Mouse (Mus musculus) forebrain, embryonic 14.5 days (tissue): ENCODE data around the gene Srsf6. TPM values are rescaled to one million over a fixed set of nuclear protein-coding genes. Genes with fewer than 3 reads are reported as not detected.

Experiments
- ATAC-seq: fragments of 200-750 bp; cut with Nextera tagmentation; 2 replicates; pipeline ENCODE4 v1.8.0; 2017; ENCODE audit warnings: mild to moderate bottlenecking, moderate library complexity
- DNase-seq: peaks from one replicate; pipeline ENCODE4 v3.0.0-alpha.2; 2015; ENCODE audit warnings: low spot score
- H3K27ac ChIP-seq: fragments of 300-500 bp; sonication (generic); 2 replicates; pipeline ENCODE4 v1.5.1; 2014; ENCODE audit warnings: low read depth, mild to moderate bottlenecking, control low read depth, low read length, moderate library complexity
- H3K27me3 ChIP-seq: fragments of 300-500 bp; sonication (generic); replicated peaks from 2 replicates; pipeline ENCODE4 v1.6.1; 2014; ENCODE audit warnings: low read length, control low read depth, mixed read lengths; ENCODE audit not compliant: control insufficient read depth, insufficient read depth
- H3K36me3 ChIP-seq: fragments of 300-500 bp; sonication (generic); 2 replicates; pipeline ENCODE4 v1.6.1; 2014; ENCODE audit warnings: low read length, control low read depth; ENCODE audit not compliant: control insufficient read depth, insufficient read depth
- H3K4me1 ChIP-seq: fragments of 300-500 bp; sonication (generic); 2 replicates; pipeline ENCODE4 v1.6.1; 2014; ENCODE audit warnings: antibody characterized with exemption, low read length, control low read depth; ENCODE audit not compliant: control insufficient read depth, insufficient read depth
- H3K4me2 ChIP-seq: fragments of 300-500 bp; sonication (generic); 2 replicates; pipeline ENCODE4 v1.6.1; 2014; ENCODE audit warnings: mild to moderate bottlenecking, control low read depth, low read length
- H3K4me3 ChIP-seq: fragments of 300-500 bp; sonication (generic); 2 replicates; pipeline ENCODE4 v1.5.1; 2014; ENCODE audit warnings: low read depth, low read length, control low read depth
- H3K9ac ChIP-seq: fragments of 300-500 bp; sonication (generic); 2 replicates; pipeline ENCODE4 v1.6.1; 2014; ENCODE audit warnings: mild to moderate bottlenecking, low read length, control low read depth, moderate library complexity
- H3K9me3 ChIP-seq: fragments of 300-500 bp; sonication (generic); replicated peaks from 2 replicates; pipeline ENCODE4 v1.6.1; 2016; ENCODE audit warnings: low read length, control low read depth, mixed read lengths; ENCODE audit not compliant: control insufficient read depth
- WGBS: fragments of 180-500 bp; shearing (Covaris S2); extraction: QIAGEN DNeasy Blood & Tissue Kit; methylation state at CpG from one replicate; pipeline ENCODE4 v1.1.7; 2014; 5-methylcytosine and 5-hydroxymethylcytosine counted together
- polyA plus RNA-seq: library from polyadenylated mRNA; unstranded; fragments of >200 nt; fragmentation: Nextera tagmentation; extraction: Ambion mirVana; gene quantifications from 2 replicates; pipeline ENCODE4 v1.2.1, GENCODE M21; 2014

Srsf6 gene
- polyA plus RNA-seq, 1 experiment from 2014 or later, result 149 TPM

DNA sequence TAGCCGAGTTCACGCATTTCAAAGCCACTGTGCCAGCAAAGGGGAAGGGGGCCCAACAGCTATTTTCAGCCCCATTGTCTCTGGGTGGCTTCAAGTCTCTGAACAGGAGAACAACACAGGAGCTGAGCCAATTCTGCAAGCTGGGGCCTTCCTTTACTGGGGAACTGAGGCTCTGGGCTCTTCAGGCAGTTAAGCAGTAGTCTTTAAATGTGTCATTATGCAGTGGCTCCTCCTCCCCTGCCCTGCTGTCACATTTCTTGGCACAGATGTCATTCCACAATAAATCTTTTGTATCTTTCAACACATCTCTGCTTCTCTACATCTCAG is 30.8 kb upstream of the Srsf6 start:
- Histone ChIP-seq H3K36me3 (no peaks in the 10 kb centered on the region), H3K27ac (no peak overlapping the region), H3K4me1 (peaks cover 7% of the 10 kb centered on the region), H3K4me2 (no peak overlapping the region), H3K27me3 (no peaks in the 10 kb centered on the region), H3K9ac (no peak overlapping the region), H3K9me3 (no peaks in the 10 kb centered on the region), H3K4me3 (no peak overlapping the region)
- DNase-seq, result peak; percentile 73
- 4% methylated on average over 2 of the region's 2 CpGs for WGBS
- peak; percentile 54; the same call in 1 of the 2 replicates for ATAC-seq

GRCm38 (mm10) chr2:162905902-162906301 is 25.4 kb upstream of the Srsf6 start:
- Histone ChIP-seq H3K36me3 (no peaks in the 10 kb centered on the region), H3K9me3 (no peaks in the 10 kb centered on the region), H3K4me3 (no peak overlapping the region), H3K27me3 (no peaks in the 10 kb centered on the region), H3K4me1 (no peaks in the 10 kb centered on the region), H3K4me2 (no peak overlapping the region), H3K27ac (no peak overlapping the region), H3K9ac (no peak overlapping the region)
- 77% methylated on average over 4 of the region's 4 CpGs for WGBS
- DNase-seq (no peak), ATAC-seq (no peak)

GRCm38 (mm10) chr2:162908052-162908491 is 23.3 kb upstream of the Srsf6 start:
- Histone ChIP-seq H3K27ac (no peak overlapping the region), H3K9me3 (no peaks in the 10 kb centered on the region), H3K4me2 (0 out of 2 replicates have a peak overlapping the region, but pooled peaks have one; percentile 14), H3K27me3 (no peaks in the 10 kb centered on the region), H3K4me1 (0 out of 2 replicates have a peak, but pooled peaks cover 3% of the 10 kb centered on the region), H3K9ac (peak overlapping the region; percentile 41; the same call in 1 of the 2 replicates), H3K4me3 (no peak overlapping the region), H3K36me3 (no peaks in the 10 kb centered on the region)
- ATAC-seq, result no peak
- DNase-seq, result peak; percentile 29
- 51% methylated on average over 16 of the region's 16 CpGs for WGBS

DNA sequence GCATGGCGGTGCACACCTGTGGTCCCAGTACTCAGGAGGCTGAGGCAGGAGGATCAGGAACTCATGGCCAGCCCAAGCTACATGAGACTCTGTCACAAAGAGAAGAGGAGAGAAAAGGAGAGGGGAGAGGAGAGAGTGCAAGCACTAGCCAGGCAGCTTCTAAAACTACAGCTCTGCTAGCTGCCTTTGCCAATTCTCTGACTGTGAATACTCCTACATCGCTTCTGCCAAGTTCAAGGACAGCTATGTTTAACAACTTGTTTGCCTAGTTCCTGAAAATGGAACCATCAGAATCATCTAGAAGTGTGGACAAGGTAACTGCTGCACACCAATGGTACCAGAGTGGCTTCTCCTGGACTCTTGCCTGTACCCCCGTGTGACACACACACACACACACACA is 17.3 kb upstream of the Srsf6 start:
- WGBS, result 84% methylated on average over 3 of the region's 3 CpGs
- Histone ChIP-seq H3K27me3 (no peaks in the 10 kb centered on the region), H3K27ac (no peak overlapping the region), H3K4me2 (no peak overlapping the region), H3K36me3 (no peaks in the 10 kb centered on the region), H3K4me1 (0 out of 2 replicates have a peak, but pooled peaks cover 3% of the 10 kb centered on the region), H3K4me3 (no peak overlapping the region), H3K9ac (no peak overlapping the region), H3K9me3 (no peaks in the 10 kb centered on the region)
- ATAC-seq (no peak), DNase-seq (no peak)

GRCm38 (mm10) chr2:162914519-162914918 is 16.8 kb upstream of the Srsf6 start:
- H3K36me3 ChIP-seq, result no peaks in the 10 kb centered on the region
- H3K4me3 ChIP-seq, result no peak overlapping the region
- ATAC-seq (no peak), DNase-seq (peak; percentile 53)
- H3K27me3 ChIP-seq, result no peaks in the 10 kb centered on the region
- no peak overlapping the region for H3K9ac ChIP-seq
- no peaks in the 10 kb centered on the region for H3K9me3 ChIP-seq
- 0 out of 2 replicates have a peak, but pooled peaks cover 3% of the 10 kb centered on the region for H3K4me1 ChIP-seq
- H3K4me2 ChIP-seq, result no peak overlapping the region
- no peak overlapping the region for H3K27ac ChIP-seq
- 69% methylated on average over 2 of the region's 2 CpGs for WGBS

DNA sequence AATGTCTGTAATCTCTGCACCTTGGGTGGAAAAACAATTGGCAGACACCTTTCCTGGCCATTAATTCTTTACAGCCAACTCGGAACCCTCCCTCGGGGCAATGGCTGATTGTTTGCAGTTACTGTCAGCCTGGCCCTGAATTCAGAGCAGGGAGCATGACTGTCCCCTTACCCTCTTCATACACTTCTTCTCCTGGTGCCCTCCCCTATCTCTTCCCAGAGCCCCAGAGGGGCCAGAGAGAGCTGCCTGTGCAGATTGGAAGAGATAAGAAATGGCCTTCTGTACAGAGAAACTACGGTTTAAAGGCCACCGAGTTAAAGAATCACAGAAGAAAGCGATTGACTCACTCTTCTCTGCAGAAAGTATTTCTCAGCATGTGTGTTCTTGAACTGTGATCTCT is 11.4 kb upstream of the Srsf6 start:
- no peak overlapping the region for H3K4me3 ChIP-seq
- H3K27ac ChIP-seq, result no peak overlapping the region
- no peaks in the 10 kb centered on the region for H3K9me3 ChIP-seq
- H3K27me3 ChIP-seq, result no peaks in the 10 kb centered on the region
- no peak for ATAC-seq
- WGBS, result 80% methylated on average over 5 of the region's 5 CpGs
- H3K4me2 ChIP-seq, result no peak overlapping the region
- H3K9ac ChIP-seq, result no peak overlapping the region
- no peaks in the 10 kb centered on the region for H3K4me1 ChIP-seq
- DNase-seq, result no peak
- H3K36me3 ChIP-seq, result no peaks in the 10 kb centered on the region

DNA sequence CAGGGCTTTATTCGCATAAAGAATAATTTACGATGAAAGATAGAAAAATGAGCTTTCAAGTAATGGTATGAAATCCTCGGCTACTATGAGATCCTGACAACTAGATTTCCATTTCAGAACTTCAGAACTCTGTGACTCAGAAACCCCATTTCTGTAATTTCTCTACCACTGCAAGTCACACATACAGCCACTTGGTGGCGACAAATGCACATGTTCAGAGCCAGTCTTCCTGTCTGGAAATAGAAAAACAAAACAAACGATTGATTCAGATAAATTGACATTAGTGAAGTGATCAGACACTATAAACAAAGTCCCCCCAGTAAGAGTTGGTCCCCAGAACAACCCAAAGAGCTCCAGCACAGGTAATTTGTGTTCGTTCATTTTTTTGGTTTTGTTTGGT is 9.1 kb upstream of the Srsf6 start:
- DNase-seq, result peak; percentile 80
- H3K9ac ChIP-seq, result no peak overlapping the region
- WGBS, result 17% methylated on average over 6 of the region's 6 CpGs
- no peak overlapping the region for H3K4me2 ChIP-seq
- no peak overlapping the region for H3K27ac ChIP-seq
- no peak for ATAC-seq
- H3K4me1 ChIP-seq, result no peaks in the 10 kb centered on the region
- H3K36me3 ChIP-seq, result no peaks in the 10 kb centered on the region
- no peaks in the 10 kb centered on the region for H3K27me3 ChIP-seq
- no peak overlapping the region for H3K4me3 ChIP-seq
- H3K9me3 ChIP-seq, result no peaks in the 10 kb centered on the region

DNA sequence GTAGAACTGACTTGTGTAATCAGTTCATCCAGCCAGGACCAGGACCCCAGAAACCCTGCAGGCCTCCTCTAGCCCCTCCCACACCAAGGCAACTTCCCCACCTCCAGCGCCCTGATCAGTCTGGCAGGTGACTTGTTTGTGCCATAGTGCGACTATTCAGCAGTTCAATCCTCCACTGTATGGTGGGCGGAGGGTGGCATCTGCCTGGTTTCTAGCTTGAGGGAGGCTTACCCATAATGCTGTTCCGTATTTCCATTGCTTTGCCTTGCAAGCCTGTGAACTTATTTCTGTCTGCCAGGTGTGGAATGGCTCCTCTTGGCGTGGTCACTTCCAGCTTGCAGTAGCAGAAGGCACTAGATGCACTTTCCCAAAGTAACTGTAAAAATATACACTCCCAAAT is 8.5 kb upstream of the Srsf6 start:
- DNase-seq (no peak), ATAC-seq (no peak)
- H3K9ac ChIP-seq, result no peak overlapping the region
- H3K4me2 ChIP-seq, result no peak overlapping the region
- H3K27ac ChIP-seq, result no peak overlapping the region
- H3K4me3 ChIP-seq, result no peak overlapping the region
- H3K27me3 ChIP-seq, result no peaks in the 10 kb centered on the region
- no peaks in the 10 kb centered on the region for H3K9me3 ChIP-seq
- H3K36me3 ChIP-seq, result no peaks in the 10 kb centered on the region
- H3K4me1 ChIP-seq, result no peaks in the 10 kb centered on the region
- WGBS, result 72% methylated on average over 5 of the region's 5 CpGs

GRCm38 (mm10) chr2:162924126-162924525 is 7.2 kb upstream of the Srsf6 start:
- ATAC-seq (no peak), DNase-seq (no peak)
- H3K4me3 ChIP-seq, result no peak overlapping the region
- H3K9me3 ChIP-seq, result no peaks in the 10 kb centered on the region
- no peaks in the 10 kb centered on the region for H3K27me3 ChIP-seq
- 71% methylated on average over 5 of the region's 5 CpGs for WGBS
- H3K4me1 ChIP-seq, result no peaks in the 10 kb centered on the region
- H3K36me3 ChIP-seq, result no peaks in the 10 kb centered on the region
- no peak overlapping the region for H3K4me2 ChIP-seq
- no peak overlapping the region for H3K9ac ChIP-seq
- H3K27ac ChIP-seq, result no peak overlapping the region
